Mouse (Mus musculus) bone marrow macrophage, adult 2 months (primary cell): Measurements from ENCODE around the gene Jmjd1c.

Experiments
- CTCF ChIP-seq: IDR thresholded peaks from 2 replicates; pipeline ENCODE4 v1.5.1; 2012; ENCODE audit warnings: low read depth, mild to moderate bottlenecking, low read length, moderate library complexity
- POLR2A ChIP-seq: IDR thresholded peaks from 2 replicates; pipeline ENCODE4 v1.6.1; 2012; ENCODE audit warnings: mild to moderate bottlenecking, low read depth, low read length, borderline replicate concordance

DNA sequence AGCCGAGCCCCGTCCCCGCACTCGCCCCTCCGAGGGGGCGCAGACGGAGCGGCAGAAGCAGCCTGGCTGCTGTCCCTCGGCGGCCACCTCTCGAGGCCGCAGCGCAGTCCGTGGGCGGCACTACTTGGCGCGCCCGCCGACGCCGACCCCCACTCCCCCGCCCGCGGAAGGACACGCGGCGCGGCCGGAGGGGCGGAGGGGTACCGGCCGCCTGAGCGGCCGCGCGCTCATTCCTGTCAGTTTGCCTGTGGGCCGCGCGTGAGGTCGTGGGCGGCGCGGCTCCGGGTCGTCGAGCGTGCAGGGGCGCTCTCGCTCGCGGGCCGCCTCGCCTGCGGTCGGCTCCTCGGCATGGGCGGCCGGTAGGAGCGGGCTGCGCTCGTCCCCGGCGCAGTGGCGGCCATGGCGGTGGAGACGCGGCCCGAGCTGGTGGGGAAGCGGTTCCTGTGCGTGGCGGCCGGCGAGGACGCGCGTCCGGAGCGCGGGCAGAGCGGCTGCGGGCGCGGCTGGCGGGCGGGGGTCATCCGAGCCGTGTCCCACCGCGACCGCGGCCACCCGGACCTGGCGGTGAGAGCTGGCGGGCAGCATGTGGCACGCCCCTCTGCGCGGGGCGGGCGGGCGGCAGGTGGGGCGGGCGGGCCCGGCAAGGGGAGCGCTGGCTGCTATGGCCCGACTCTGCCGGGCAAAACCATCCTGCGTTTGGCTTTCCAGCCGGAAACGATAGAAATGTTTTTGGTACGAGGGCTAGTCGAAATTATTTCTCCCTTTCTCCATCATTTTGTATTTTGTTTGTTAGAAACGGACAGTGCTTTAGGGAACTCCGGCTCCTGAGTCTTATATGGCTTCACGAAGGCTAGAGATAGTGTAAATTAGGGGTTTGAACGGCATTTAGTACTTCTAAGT, 31.2 kb downstream of the Jmjd1c start:
- TF ChIP-seq CTCF, result no peak
- TF ChIP-seq POLR2A, result no peak
